ENCODE assay signal across 11 mouse cellular contexts in genomic region chr11:105905529-105906213, GRCm38 (mm10). TPM values are rescaled to one million over a fixed set of nuclear protein-coding genes. Genes with fewer than 3 reads are reported as not detected.
DNase-seq lines count a peak whose midpoint lies in the region; ATAC-seq and TF ChIP-seq lines count a peak whose summit lies in the region.
"Had no signal": no experiment of that assay in that cellular context is flagged by ENCODE, and none has a peak within 500 bp of the region (broad histone marks: within the 10 kb centered on the region; RNA-seq: fewer than 3 reads in every experiment).

No protein-coding gene starts in this region.

- H3K4me2 ChIP-seq in lung, embryonic 14.5 days: no peak overlapping the region
- H3K4me2 ChIP-seq in heart, embryonic 14.5 days (ENCODE audit: low read length): no peak overlapping the region
- H3K4me2 ChIP-seq in lung, embryonic 16.5 days (ENCODE audit: low read depth, low read length): 0 out of 2 replicates have a peak overlapping the region, but pooled peaks have one; percentile 6
- H3K4me2 ChIP-seq: liver, embryonic 15.5 days; midbrain, embryonic 12.5 days had no signal

- peak; percentile 96 for ATAC-seq in lung, embryonic 14.5 days (ENCODE audit: insufficient read depth)
- peak; percentile 47; the same call in 1 of the 2 replicates for ATAC-seq in heart, embryonic 14.5 days (ENCODE audit: insufficient number of reproducible peaks, insufficient read depth, low FRiP score, low read depth)
- ATAC-seq in lung, embryonic 16.5 days (ENCODE audit: low read depth): peak; percentile 96

- H3K36me3 ChIP-seq in lung, embryonic 14.5 days (ENCODE audit: insufficient read depth): peaks cover 15% of the 10 kb centered on the region; the same call in 1 of the 2 replicates
- peaks cover 54% of the 10 kb centered on the region for H3K36me3 ChIP-seq in heart, embryonic 14.5 days (ENCODE audit: control insufficient read depth, insufficient read depth, low read length)
- peaks cover 3% of the 10 kb centered on the region; the same call in 1 of the 2 replicates for H3K36me3 ChIP-seq in lung, embryonic 16.5 days (ENCODE audit: control insufficient read depth, insufficient read depth, low read length)
- H3K36me3 ChIP-seq: liver, embryonic 15.5 days had no signal

- H3K27ac ChIP-seq in lung, embryonic 14.5 days (ENCODE audit: low read depth): peak overlapping the region; percentile 83
- H3K27ac ChIP-seq in heart, embryonic 14.5 days (replicated peaks in 1 of 2; ENCODE audit: control insufficient read depth in 1 of 2, insufficient read depth in 1 of 2, low read depth in 2 of 2, low read length in 2 of 2): peak overlapping the region in 1 of 2 experiments; percentile 53; a peak in 2 of 4 replicates
- H3K27ac ChIP-seq in lung, embryonic 16.5 days (ENCODE audit: low read length): peak overlapping the region; percentile 81
- H3K27ac ChIP-seq: liver, embryonic 15.5 days; midbrain, embryonic 12.5 days had no signal

- TF ChIP-seq CTCF in lung, embryonic 14.5 days (IDR thresholded peaks at IDR 0.05; ENCODE audit: low read depth): no peak
- TF ChIP-seq CTCF in lung, adult 2 months (IDR thresholded peaks at IDR 0.05; ENCODE audit: insufficient read depth, low read length): no peak

- peak; percentile 91 for DNase-seq in lung, embryonic 14.5 days
- no peak for DNase-seq in lung, adult 2 months
- DNase-seq in ovary, postnatal 14 days (ENCODE audit: low spot score): no peak
- no peak for DNase-seq in cerebellum, adult 9-10 months
- DNase-seq in right cerebral cortex, postnatal 4 days: no peak
- DNase-seq: cerebellum, adult 18-20 months; kidney, adult 18-20 months had no signal

- H3K9ac ChIP-seq in lung, embryonic 14.5 days: no peak overlapping the region
- no peak overlapping the region for H3K9ac ChIP-seq in heart, embryonic 14.5 days (ENCODE audit: low read length)
- no peak overlapping the region for H3K9ac ChIP-seq in lung, embryonic 16.5 days (ENCODE audit: low read length)
- H3K9ac ChIP-seq: liver, embryonic 15.5 days; midbrain, embryonic 12.5 days had no signal

- no peaks in the 10 kb centered on the region for H3K27me3 ChIP-seq in lung, embryonic 14.5 days (ENCODE audit: insufficient read depth, low read length)
- no peaks in the 10 kb centered on the region for H3K27me3 ChIP-seq in heart, embryonic 14.5 days (ENCODE audit: control insufficient read depth, insufficient read depth, low read length)
- no peaks in the 10 kb centered on the region for H3K27me3 ChIP-seq in lung, embryonic 16.5 days (ENCODE audit: control insufficient read depth, insufficient read depth, low read depth, low read length)
- H3K27me3 ChIP-seq: liver, embryonic 15.5 days; midbrain, embryonic 12.5 days had no signal

- H3K4me1 ChIP-seq in lung, embryonic 14.5 days (ENCODE audit: insufficient read depth): peaks cover 7% of the 10 kb centered on the region
- peaks cover 13% of the 10 kb centered on the region for H3K4me1 ChIP-seq in lung, adult 2 months (ENCODE audit: control insufficient read depth, insufficient read depth, low read length)
- peaks cover 0 to 19% of the 10 kb centered on the region in 2 experiments; a peak in 3 of 4 replicates for H3K4me1 ChIP-seq in heart, embryonic 14.5 days (ENCODE audit: control insufficient read depth in 2 of 2, insufficient read depth in 2 of 2, low read length in 2 of 2)
- H3K4me1 ChIP-seq in lung, embryonic 16.5 days (replicated peaks; ENCODE audit: control insufficient read depth, insufficient read depth, low read length): peaks cover 17% of the 10 kb centered on the region
- H3K4me1 ChIP-seq: liver, embryonic 15.5 days; midbrain, embryonic 12.5 days had no signal

- whole genome bisulfite sequencing in lung, embryonic 14.5 days: 22% methylated on average over 4 of the region's 4 CpGs
- 19% methylated on average over 4 of the region's 4 CpGs for WGBS in lung, adult 2 months
- 32% methylated on average over 4 of the region's 4 CpGs for WGBS in heart, embryonic 14.5 days
- WGBS in lung, embryonic 16.5 days: 31% methylated on average over 4 of the region's 4 CpGs

- H3K4me3 ChIP-seq in lung, embryonic 14.5 days (ENCODE audit: low read depth, low read length): no peak overlapping the region
- no peak overlapping the region for H3K4me3 ChIP-seq in lung, adult 2 months (replicated peaks; ENCODE audit: extremely low read depth, low read depth, low read length)
- no peak overlapping the region for H3K4me3 ChIP-seq in heart, embryonic 14.5 days (ENCODE audit: control insufficient read depth in 1 of 2, insufficient read depth in 1 of 2, low read depth in 1 of 2, low read length in 2 of 2)
- H3K4me3 ChIP-seq in lung, embryonic 16.5 days (ENCODE audit: low read length): no peak overlapping the region
- H3K4me3 ChIP-seq: liver, embryonic 15.5 days; midbrain, embryonic 12.5 days had no signal

- TF ChIP-seq POLR2A in lung, adult 2 months (IDR thresholded peaks at IDR 0.05; ENCODE audit: borderline replicate concordance, extremely low read depth, low read depth, low read length): no peak

- H3K9me3 ChIP-seq in lung, embryonic 14.5 days (ENCODE audit: low read depth, low read length): no peaks in the 10 kb centered on the region
- no peaks in the 10 kb centered on the region for H3K9me3 ChIP-seq in heart, embryonic 14.5 days (ENCODE audit: control insufficient read depth, low read length)
- no peaks in the 10 kb centered on the region for H3K9me3 ChIP-seq in lung, embryonic 16.5 days (ENCODE audit: control insufficient read depth, low read length)
- H3K9me3 ChIP-seq: liver, embryonic 15.5 days; midbrain, embryonic 12.5 days had no signal

RNA-seq across cellular contexts. Expression of gene Cyb561, which starts 47.5 kb away (rescaled TPM):
- 26.5 and 28.3 TPM in 2 replicates for polyA plus RNA-seq in lung, embryonic 14.5 days (2014; fragmentation: Nextera tagmentation; extraction: Ambion mirVana)
- 102 and 105 TPM in 2 replicates for polyA plus RNA-seq in lung, adult 2 months (2012; rRNA removed)
- polyA plus RNA-seq in heart, embryonic 14.5 days (2014; fragmentation: Nextera tagmentation; extraction: Ambion mirVana): 4.7 and 5.5 TPM in 2 replicates
- polyA plus RNA-seq in lung, embryonic 16.5 days (2015; fragmentation: Nextera tagmentation; extraction: Ambion mirVana): 41.9 and 44.6 TPM in 2 replicates
